Mouse (Mus musculus) C2C12 (cell line): ENCODE measurements at regions not wholly inside any gene's neighbourhood (a gene's known extent, or its start where the extent isn't known, plus 50 kb on each side); places are given as distances from the start of the nearest gene placed in this dataset.

ENCODE experiments used
- H3K27me3 ChIP-seq: one replicate; pipeline ENCODE4 v1.6.1; 2011; ENCODE audit not compliant: control insufficient read depth, insufficient read depth, insufficient read length
- H3K36me3 ChIP-seq: one replicate; pipeline ENCODE4 v1.6.1; 2011; ENCODE audit not compliant: control insufficient read depth, insufficient read depth
- H3K4me3 ChIP-seq: one replicate; pipeline ENCODE4 v1.5.1; 2011; ENCODE audit warnings: mild to moderate bottlenecking, control low read depth; ENCODE audit not compliant: poor library complexity, insufficient read depth, severe bottlenecking
- H3K79me2 ChIP-seq: one replicate; pipeline ENCODE4 v1.6.1; 2011; ENCODE audit not compliant: control insufficient read depth, insufficient read depth
- H3K79me3 ChIP-seq: one replicate; pipeline ENCODE4 v1.6.1; 2011; ENCODE audit warnings: low read depth, control low read depth
- H3ac ChIP-seq: one replicate; pipeline ENCODE3; 2011; ENCODE audit warnings: low read depth; ENCODE audit not compliant: control insufficient read depth, insufficient read length
- CEBPB ChIP-seq: IDR thresholded peaks from one replicate; pipeline ENCODE4 v1.6.1; 2011; ENCODE audit warnings: low read depth, mild to moderate bottlenecking, control low read depth, moderate library complexity
- CTCF ChIP-seq: IDR thresholded peaks from one replicate; pipeline ENCODE4 v1.5.1; 2011; ENCODE audit not compliant: control insufficient read depth, insufficient read depth, insufficient read length
- FOSL1 ChIP-seq: IDR thresholded peaks from one replicate; pipeline ENCODE4 v1.8.0; 2011; ENCODE audit warnings: mild to moderate bottlenecking, low read length; ENCODE audit not compliant: poor library complexity, insufficient read depth, severe bottlenecking
- MAX ChIP-seq: IDR thresholded peaks from one replicate; pipeline ENCODE4 v1.6.1; 2011; ENCODE audit warnings: mild to moderate bottlenecking, control low read depth
- MYOD1 ChIP-seq: IDR thresholded peaks from one replicate; pipeline ENCODE4 v1.6.1; 2011; ENCODE audit warnings: low read depth; ENCODE audit not compliant: control insufficient read depth, insufficient read length
- MYOG ChIP-seq: IDR thresholded peaks from one replicate; pipeline ENCODE4 v1.6.1; 2011; ENCODE audit not compliant: control insufficient read depth, insufficient read length; ENCODE audit errors: extremely low read depth
- USF1 ChIP-seq: IDR thresholded peaks from one replicate; pipeline ENCODE4 v1.6.1; 2011; ENCODE audit warnings: low read depth, mild to moderate bottlenecking, control low read depth, moderate library complexity

DNA sequence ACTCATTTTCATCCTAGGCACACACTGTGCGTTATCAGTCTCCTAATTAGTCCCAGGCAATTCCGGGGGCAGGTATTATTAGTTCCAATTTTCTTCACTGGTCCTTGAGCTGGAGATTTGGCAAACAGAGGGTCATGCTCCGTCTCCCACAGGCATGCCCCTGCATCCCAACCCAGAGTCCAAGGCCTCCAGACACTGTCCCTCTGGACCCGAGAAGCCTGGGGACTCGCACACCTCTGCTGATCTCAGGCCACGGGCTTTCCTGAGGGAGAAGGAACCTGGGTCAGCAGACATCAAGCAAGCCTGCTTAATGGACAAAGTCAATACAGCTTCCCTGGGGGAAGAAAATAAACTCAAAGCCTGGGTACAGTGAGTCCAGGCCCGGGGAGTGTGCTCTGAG is 554.7 kb downstream of the Bnc2 start:
- H3ac ChIP-seq = no peak overlapping the region
- no peaks in the 10 kb centered on the region for H3K79me3 ChIP-seq
- TF ChIP-seq MYOD1 (no peak), CEBPB (no peak), USF1 (no peak), FOSL1 (no peak), CTCF (no peak), MYOG (no peak), MAX (no peak)
- no peaks in the 10 kb centered on the region for H3K36me3 ChIP-seq
- H3K79me2 ChIP-seq = no peaks in the 10 kb centered on the region
- H3K27me3 ChIP-seq = no peaks in the 10 kb centered on the region
- H3K4me3 ChIP-seq = no peak overlapping the region

- Histone ChIP-seq H3K79me3 (no peaks in the 10 kb centered on the region), H3K4me3 (no peak overlapping the region), H3K36me3 (no peaks in the 10 kb centered on the region), H3K79me2 (no peaks in the 10 kb centered on the region), H3ac (no peak overlapping the region), H3K27me3 (no peaks in the 10 kb centered on the region)
- TF ChIP-seq USF1 = no peak
- no peak for TF ChIP-seq MAX
These were observed 553.6 kb downstream of the Bnc2 start for GRCm38 (mm10) chr4:84121442-84121841.

GRCm38 (mm10) chr4:84126400-84126799 is 548.7 kb downstream of the Bnc2 start:
- H3K36me3 ChIP-seq = no peaks in the 10 kb centered on the region
- no peak overlapping the region for H3ac ChIP-seq
- H3K27me3 ChIP-seq = no peaks in the 10 kb centered on the region
- no peak for TF ChIP-seq FOSL1
- TF ChIP-seq MYOG = no peak
- no peak for TF ChIP-seq CEBPB
- no peak for TF ChIP-seq USF1
- TF ChIP-seq MAX = no peak
- no peak for TF ChIP-seq MYOD1
- TF ChIP-seq CTCF = no peak
- no peak overlapping the region for H3K4me3 ChIP-seq
- H3K79me3 ChIP-seq = no peaks in the 10 kb centered on the region
- H3K79me2 ChIP-seq = no peaks in the 10 kb centered on the region

GRCm38 (mm10) chr4:84127380-84127779 is 547.7 kb downstream of the Bnc2 start:
- H3K4me3 ChIP-seq = no peak overlapping the region
- no peaks in the 10 kb centered on the region for H3K79me2 ChIP-seq
- no peaks in the 10 kb centered on the region for H3K27me3 ChIP-seq
- H3K36me3 ChIP-seq = no peaks in the 10 kb centered on the region
- no peak overlapping the region for H3ac ChIP-seq
- H3K79me3 ChIP-seq = no peaks in the 10 kb centered on the region
- TF ChIP-seq MYOG (no peak), CEBPB (no peak), CTCF (no peak), MAX (no peak), FOSL1 (no peak), USF1 (no peak), MYOD1 (no peak)

DNA sequence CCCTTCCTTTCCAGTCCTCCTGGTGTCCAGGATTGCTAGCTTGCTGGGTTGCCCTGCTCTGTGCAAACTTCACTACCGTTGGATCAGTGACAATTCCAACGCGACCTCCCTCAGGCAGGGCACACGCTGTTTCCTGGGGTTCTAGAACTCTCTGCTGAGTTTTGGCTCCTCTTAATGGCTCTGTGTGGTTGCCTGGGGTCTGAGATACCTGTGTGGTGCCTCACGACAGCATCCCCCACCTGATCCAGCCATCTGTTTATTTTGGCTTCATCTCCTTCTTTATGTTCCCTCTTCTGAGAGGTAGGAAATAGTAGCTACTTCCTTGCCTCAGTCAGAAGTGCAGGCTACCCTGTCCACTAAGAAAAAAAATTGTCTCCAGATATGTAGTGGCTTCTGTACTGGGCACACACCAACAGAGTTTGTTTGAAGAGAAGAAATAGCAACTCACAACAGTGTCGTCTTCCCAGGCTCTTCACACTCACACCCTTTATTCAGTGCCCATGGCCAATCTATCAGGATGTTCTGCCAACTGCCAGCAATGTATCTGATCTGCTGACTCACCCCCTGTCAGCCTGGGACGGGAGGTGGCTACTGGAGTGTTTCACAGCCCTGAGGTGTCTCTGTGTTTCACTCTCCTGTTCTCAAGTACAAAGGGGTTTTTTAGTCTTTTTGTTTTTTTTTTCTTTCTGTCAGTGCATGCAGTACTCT is 544.1 kb downstream of the Bnc2 start:
- Histone ChIP-seq H3K36me3 (no peaks in the 10 kb centered on the region), H3K4me3 (no peak overlapping the region), H3K79me2 (no peaks in the 10 kb centered on the region), H3ac (no peak overlapping the region), H3K79me3 (no peaks in the 10 kb centered on the region), H3K27me3 (no peaks in the 10 kb centered on the region)
- TF ChIP-seq MAX (no peak), FOSL1 (no peak), CTCF (no peak), MYOD1 (no peak), MYOG (no peak), USF1 (no peak), CEBPB (no peak)

GRCm38 (mm10) chr4:84135740-84136139 is 539.3 kb downstream of the Bnc2 start:
- no peaks in the 10 kb centered on the region for H3K79me2 ChIP-seq
- H3ac ChIP-seq = no peak overlapping the region
- H3K36me3 ChIP-seq = no peaks in the 10 kb centered on the region
- no peak overlapping the region for H3K4me3 ChIP-seq
- no peak for TF ChIP-seq MYOG
- no peak for TF ChIP-seq FOSL1
- no peak for TF ChIP-seq MYOD1
- TF ChIP-seq CTCF = no peak
- TF ChIP-seq USF1 = no peak
- TF ChIP-seq MAX = no peak
- no peak for TF ChIP-seq CEBPB
- no peaks in the 10 kb centered on the region for H3K79me3 ChIP-seq
- H3K27me3 ChIP-seq = no peaks in the 10 kb centered on the region
